12 mouse cellular contexts compared by ENCODE assay signal in genomic region chr17:49066748-49067147, GRCm38 (mm10).
DNase-seq lines count a peak whose midpoint lies in the region; ATAC-seq lines count a peak whose summit lies in the region.
"Had no signal": no experiment of that assay in that cellular context is flagged by ENCODE, and none has a peak within 500 bp of the region (broad histone marks: within the 10 kb centered on the region; RNA-seq: fewer than 3 reads in every experiment).

No protein-coding gene starts in this region.

- DNase-seq in embryo, embryonic 10.5 days (ENCODE audit: low spot score): peak; percentile 14
- DNase-seq in embryo, embryonic 9.5 days (ENCODE audit: extremely low spot score): no peak
- peak; percentile 30 to 37 for DNase-seq in layer of hippocampus, postnatal 10 days (ENCODE audit: low spot score in 2 of 2)
- DNase-seq in layer of hippocampus, adult 11-12 months (ENCODE audit: low spot score): no peak
- peak; percentile 8 for DNase-seq in thymus, postnatal 14 days
- no peak for DNase-seq in thymus, adult 18-20 months
- no peak for DNase-seq in yolk sac, embryonic 10.5 days (ENCODE audit: low spot score)
- DNase-seq: cerebellum, adult 9-11 months; kidney, postnatal 10 days; right cerebral cortex, postnatal 14 days had no signal

- ATAC-seq in CD4-positive, CD25-positive, alpha-beta regulatory T cell, adult 4 months: no peak
- ATAC-seq: forebrain, embryonic 16.5 days had no signal

Comparison
In these comparisons a context has a peak if more than half of its experiments do, and no peak if none do; other contexts are left out.
1. DNase-seq: peak in embryo, embryonic 10.5 days (single experiment), layer of hippocampus, postnatal 10 days (2 of 2) and thymus, postnatal 14 days (single experiment); none in embryo, embryonic 9.5 days (single experiment), layer of hippocampus, adult 11-12 months (single experiment), thymus, adult 18-20 months (0 of 2) and yolk sac, embryonic 10.5 days (single experiment).